Mouse (Mus musculus): ENCODE measurements around the gene Rcc1l. TPM values are rescaled to one million over a fixed set of nuclear protein-coding genes. Genes with fewer than 3 reads are reported as not detected.

The Rcc1l gene
- polyA plus RNA-seq, 1 experiment from 2014 or later, result 21.0 TPM

DNA sequence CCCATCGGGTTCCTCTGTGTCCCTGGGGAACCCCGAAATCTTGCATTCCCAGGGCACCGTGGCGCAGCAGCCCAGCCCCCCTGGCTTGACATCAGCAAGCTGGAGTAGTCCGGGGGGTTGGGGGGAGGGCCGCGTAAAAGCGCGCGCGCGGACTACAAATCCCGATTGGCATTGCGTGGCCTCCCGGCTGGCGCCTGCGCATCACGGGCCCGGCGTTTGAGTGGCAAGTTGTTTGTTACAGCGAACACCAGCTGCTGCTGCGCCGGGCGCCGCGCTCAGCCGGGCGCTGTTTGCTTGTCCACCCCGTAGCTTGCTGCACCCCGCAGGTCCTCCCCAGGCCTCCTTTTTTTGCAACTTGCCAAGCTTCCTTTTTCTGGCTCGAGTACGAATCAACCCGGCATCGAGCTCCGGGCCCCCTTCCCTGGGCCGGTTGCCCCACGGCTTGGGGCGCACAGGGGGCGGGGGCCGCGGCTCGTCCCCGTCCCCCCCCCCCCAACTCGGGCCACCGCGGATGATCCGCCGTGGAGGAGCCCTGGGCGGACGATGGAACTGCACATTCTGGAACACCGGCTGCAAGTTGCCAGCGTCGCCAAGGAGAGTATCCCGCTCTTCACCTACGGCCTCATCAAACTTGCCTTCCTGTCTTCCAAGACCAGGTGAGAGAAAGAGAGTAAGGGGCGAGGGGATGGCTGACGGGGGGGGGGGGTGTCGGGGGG, 76.9 kb downstream of the Rcc1l start, which contains the start of gene Castor2:
Castor2 (plus strand) TSS at position 216 of the 716 bp plus-strand sequence.
- Histone ChIP-seq H3K27ac (ENCODE audit: low read depth, low read length) (peak within 1 kb of the TSS; percentile 57; the same call in 1 of the 2 replicates), H3K4me2 (peak within 1 kb of the TSS; percentile 87), H3K9me3 (replicated peaks; ENCODE audit: control insufficient read depth, low read length) (no peaks in the 10 kb centered on the region), H3K9ac (ENCODE audit: low read depth, low read length) (peak within 1 kb of the TSS; percentile 77), H3K4me3 (ENCODE audit: low read depth, low read length) (peak within 1 kb of the TSS; percentile 70), H3K36me3 (ENCODE audit: control insufficient read depth, insufficient read depth, low read length) (no peaks in the 10 kb centered on the region), H3K4me1 (ENCODE audit: control insufficient read depth, insufficient read depth, low read length) (peaks cover 22% of the 10 kb centered on the region), H3K27me3 (ENCODE audit: control insufficient read depth, insufficient read depth, low read length) (no peaks in the 10 kb centered on the region)
- ATAC-seq (replicated peaks; ENCODE audit: insufficient number of reproducible peaks, low FRiP score, low TSS enrichment), result peak; percentile 90
- under 1% methylated on average over 48 of the region's 58 CpGs for WGBS (ENCODE audit: insufficient replicate concordance)

DNA sequence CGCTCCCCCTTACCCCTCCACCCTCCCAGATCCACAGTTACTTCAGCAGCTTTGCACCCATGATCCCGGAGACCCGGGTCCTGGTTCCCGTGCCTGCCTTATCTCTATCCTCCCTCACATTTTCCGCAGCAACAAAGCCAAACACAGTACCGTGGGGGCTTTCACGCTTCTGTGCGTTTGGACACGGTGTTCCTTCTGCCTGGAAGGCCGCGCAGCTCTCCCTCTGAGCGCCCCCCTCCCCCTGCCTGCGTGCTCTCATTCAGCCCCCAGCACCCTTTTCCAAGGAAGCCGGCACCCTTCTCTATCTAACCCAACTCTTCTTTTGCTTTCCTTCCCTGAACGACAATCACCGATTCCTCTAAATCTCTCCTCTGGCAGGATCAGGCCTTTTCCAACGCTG, 77.6 kb downstream of the Rcc1l start:
- WGBS (ENCODE audit: insufficient replicate concordance), result under 1% methylated on average over 17 of the region's 17 CpGs
- Histone ChIP-seq H3K27me3 (ENCODE audit: control insufficient read depth, insufficient read depth, low read length) (no peaks in the 10 kb centered on the region), H3K4me3 (ENCODE audit: low read depth, low read length) (peak overlapping the region; percentile 70), H3K9me3 (replicated peaks; ENCODE audit: control insufficient read depth, low read length) (no peaks in the 10 kb centered on the region), H3K4me1 (ENCODE audit: control insufficient read depth, insufficient read depth, low read length) (peaks cover 22% of the 10 kb centered on the region), H3K27ac (ENCODE audit: low read depth, low read length) (no peak overlapping the region), H3K4me2 (peak overlapping the region; percentile 87), H3K9ac (ENCODE audit: low read depth, low read length) (peak overlapping the region; percentile 77), H3K36me3 (ENCODE audit: control insufficient read depth, insufficient read depth, low read length) (no peaks in the 10 kb centered on the region)
- ATAC-seq (replicated peaks; ENCODE audit: insufficient number of reproducible peaks, low FRiP score, low TSS enrichment), result 0 out of 2 replicates have a peak, but pooled peaks have one; percentile 25

DNA sequence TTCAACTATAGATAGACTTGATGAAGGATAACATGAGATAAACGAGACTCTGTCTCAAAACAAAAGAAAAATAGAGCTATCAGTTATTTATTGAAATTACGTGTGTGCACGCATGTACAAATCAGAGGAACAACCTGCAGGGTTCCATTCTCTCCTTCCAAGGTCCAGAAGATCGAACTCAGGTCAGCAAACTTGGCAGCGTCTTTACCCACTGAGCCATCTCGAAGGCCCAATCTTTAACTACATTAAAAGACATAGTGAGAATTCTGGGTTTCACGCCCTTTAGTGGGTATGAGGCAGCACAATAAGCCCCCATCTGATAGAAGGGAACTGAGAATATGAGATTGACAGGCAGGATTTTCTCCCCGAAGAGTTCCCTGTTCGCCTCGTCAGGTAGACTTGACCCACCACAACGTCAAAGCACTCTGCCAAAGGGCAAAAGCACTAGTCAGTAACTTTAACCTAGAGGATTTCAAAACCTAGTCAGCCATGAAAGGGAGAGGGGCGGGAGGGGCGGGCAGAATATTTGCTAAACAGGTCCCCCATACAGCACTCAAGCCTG, 78.2 kb downstream of the Rcc1l start:
- H3K36me3 ChIP-seq (ENCODE audit: control insufficient read depth, insufficient read depth, low read length), result no peaks in the 10 kb centered on the region
- WGBS (ENCODE audit: insufficient replicate concordance), result 38% methylated on average over 13 of the region's 13 CpGs
- H3K4me3 ChIP-seq (ENCODE audit: low read depth, low read length), result peak overlapping the region; percentile 70
- H3K9me3 ChIP-seq (replicated peaks; ENCODE audit: control insufficient read depth, low read length), result no peaks in the 10 kb centered on the region
- no peak for ATAC-seq (replicated peaks; ENCODE audit: insufficient number of reproducible peaks, low FRiP score, low TSS enrichment)
- no peaks in the 10 kb centered on the region for H3K27me3 ChIP-seq (ENCODE audit: control insufficient read depth, insufficient read depth, low read length)
- peak overlapping the region; percentile 77 for H3K9ac ChIP-seq (ENCODE audit: low read depth, low read length)
- H3K4me1 ChIP-seq (ENCODE audit: control insufficient read depth, insufficient read depth, low read length), result peaks cover 22% of the 10 kb centered on the region
- no peak overlapping the region for H3K27ac ChIP-seq (ENCODE audit: low read depth, low read length)
- peak overlapping the region; percentile 87 for H3K4me2 ChIP-seq

Other genes with a start within 250 kb of the Rcc1l start
- 5.7 and 8.0 TPM in 2 replicates for gene Castor2, start 77.1 kb downstream of the Rcc1l start, polyA plus RNA-seq (2014; fragmentation: Nextera tagmentation; extraction: Ambion mirVana)
- 5.3 and 6.5 TPM in 2 replicates for gene Gtf2ird2, start 7.2 kb upstream of the Rcc1l start, polyA plus RNA-seq (2014; fragmentation: Nextera tagmentation; extraction: Ambion mirVana)
- gene Ncf1, start 52.9 kb upstream of the Rcc1l start, polyA plus RNA-seq (2014; fragmentation: Nextera tagmentation; extraction: Ambion mirVana), result 1.8 and 2.2 TPM in 2 replicates
- 136 and 137 TPM in 2 replicates for gene Gtf2i, start 138.0 kb upstream of the Rcc1l start, polyA plus RNA-seq (2014; fragmentation: Nextera tagmentation; extraction: Ambion mirVana)